Mouse (Mus musculus) heart, embryonic 16.5 days (tissue): Measurements from ENCODE around the gene Vgll4. TPM values are rescaled to one million over a fixed set of nuclear protein-coding genes. Genes with fewer than 3 reads are reported as not detected.

ENCODE experiments used
- ATAC-seq: fragments of 200-750 bp; cut with Nextera tagmentation; replicated peaks from 2 replicates; pipeline ENCODE4 v1.8.0; 2017; ENCODE audit warnings: moderate number of reproducible peaks; ENCODE audit not compliant: insufficient read depth, low FRiP score; ENCODE audit errors: extremely low read depth
- H3K27ac ChIP-seq: fragments of 300-500 bp; sonication (generic); 2 replicates; pipeline ENCODE4 v1.5.1; 2014; ENCODE audit warnings: mild to moderate bottlenecking, low read length, control low read depth, moderate library complexity
- H3K27me3 ChIP-seq: fragments of 300-500 bp; sonication (generic); 2 replicates; pipeline ENCODE4 v1.6.1; 2014; ENCODE audit warnings: low read length, mixed read lengths; ENCODE audit not compliant: control insufficient read depth, insufficient read depth
- H3K36me3 ChIP-seq: fragments of 300-500 bp; sonication (generic); 2 replicates; pipeline ENCODE4 v1.6.1; 2014; ENCODE audit not compliant: control insufficient read depth, insufficient read depth
- H3K4me1 ChIP-seq: fragments of 300-500 bp; sonication (generic); 2 replicates; pipeline ENCODE4 v1.6.1; 2014; ENCODE audit warnings: low read length, mixed read lengths; ENCODE audit not compliant: control insufficient read depth, insufficient read depth
- H3K4me2 ChIP-seq: fragments of 300-500 bp; sonication (generic); 2 replicates; pipeline ENCODE4 v1.6.1; 2014; ENCODE audit warnings: low read depth, mild to moderate bottlenecking, control low read depth, low read length
- H3K4me3 ChIP-seq: fragments of 300-500 bp; sonication (generic); 2 replicates; pipeline ENCODE4 v1.5.1; 2014; ENCODE audit warnings: mild to moderate bottlenecking, control low read depth, low read length
- H3K9ac ChIP-seq: fragments of 300-500 bp; sonication (generic); 2 replicates; pipeline ENCODE4 v1.6.1; 2014; ENCODE audit warnings: low read length, control low read depth
- H3K9me3 ChIP-seq: fragments of 300-500 bp; sonication (generic); replicated peaks from 2 replicates; pipeline ENCODE4 v1.6.1; 2016; ENCODE audit warnings: low read length; ENCODE audit not compliant: control insufficient read depth
- WGBS: fragments of 180-500 bp; shearing (Covaris S2); extraction: QIAGEN DNeasy Blood & Tissue Kit; methylation state at CpG from one replicate; pipeline ENCODE4 v1.1.7; 2014; 5-methylcytosine and 5-hydroxymethylcytosine counted together
- polyA plus RNA-seq: library from polyadenylated mRNA; unstranded; fragments of >200 nt; fragmentation: Nextera tagmentation; extraction: Ambion mirVana; gene quantifications from 2 replicates; pipeline ENCODE4 v1.2.1, GENCODE M21; 2015

The Vgll4 gene
- polyA plus RNA-seq, 1 experiment from 2014 or later = 65.3 TPM

- Histone ChIP-seq H3K27ac (no peak overlapping the region), H3K4me1 (peaks cover 31% of the 10 kb centered on the region)
These were observed 118.1 kb downstream of the Vgll4 start for GRCm38 (mm10) chr6:114851688-114852087.

DNA sequence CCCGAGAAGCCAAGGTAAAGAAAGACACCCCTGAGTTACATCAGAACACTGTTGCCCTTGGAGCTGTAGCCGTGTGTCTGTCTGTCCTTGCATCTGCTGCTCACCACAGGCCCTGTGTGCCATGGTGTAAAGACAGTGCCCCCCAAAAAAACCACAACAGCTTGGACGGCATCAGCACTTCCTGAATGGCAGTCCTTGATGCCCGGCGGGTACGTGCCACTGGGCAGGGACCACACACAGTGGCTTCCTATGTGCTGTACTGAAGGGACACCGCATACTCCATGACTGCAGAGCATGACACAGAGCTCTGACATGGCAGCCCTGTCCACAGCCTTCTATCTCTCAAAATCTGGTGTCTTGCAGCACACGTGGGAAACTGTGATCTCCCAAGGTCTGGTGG, 120.0 kb downstream of the Vgll4 start:
- peaks cover 18% of the 10 kb centered on the region for H3K4me1 ChIP-seq
- no peaks in the 10 kb centered on the region for H3K9me3 ChIP-seq
- H3K27ac ChIP-seq = no peak overlapping the region
- H3K9ac ChIP-seq = no peak overlapping the region
- ATAC-seq = no peak
- H3K4me2 ChIP-seq = no peak overlapping the region
- H3K27me3 ChIP-seq = no peaks in the 10 kb centered on the region
- 73% methylated on average over 8 of the region's 8 CpGs for WGBS
- no peaks in the 10 kb centered on the region for H3K36me3 ChIP-seq
- no peak overlapping the region for H3K4me3 ChIP-seq

More at GRCm38 (mm10) chr6:114851688-114852087, 118.1 kb downstream of the Vgll4 start:
- Histone ChIP-seq H3K4me3 (no peak overlapping the region), H3K9ac (no peak overlapping the region), H3K27me3 (no peaks in the 10 kb centered on the region), H3K4me2 (no peak overlapping the region), H3K36me3 (no peaks in the 10 kb centered on the region), H3K9me3 (no peaks in the 10 kb centered on the region)
- WGBS = 72% methylated on average over 7 of the region's 7 CpGs
- ATAC-seq = no peak

DNA sequence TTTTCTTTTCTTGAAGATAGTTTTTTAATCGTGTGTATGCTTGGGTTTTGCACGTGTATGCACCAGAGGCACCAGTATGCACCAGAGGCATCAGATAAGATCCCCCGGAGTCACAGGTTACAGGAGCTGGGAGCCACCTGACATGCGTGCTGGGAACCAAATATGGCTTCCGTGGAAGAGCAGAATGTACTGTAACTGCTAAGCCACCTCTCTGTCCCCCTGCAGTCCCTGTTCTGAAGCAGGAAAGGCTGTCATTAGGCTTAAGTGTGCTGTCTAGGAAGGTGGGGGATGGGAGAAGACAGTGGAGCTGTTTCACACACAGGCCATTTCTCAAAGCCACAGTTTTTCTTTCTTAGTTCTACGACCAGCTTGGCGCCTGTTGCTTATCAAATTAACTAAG, 121.0 kb downstream of the Vgll4 start:
- H3K36me3 ChIP-seq = no peaks in the 10 kb centered on the region
- no peaks in the 10 kb centered on the region for H3K27me3 ChIP-seq
- peaks cover 18% of the 10 kb centered on the region for H3K4me1 ChIP-seq
- no peaks in the 10 kb centered on the region for H3K9me3 ChIP-seq
- WGBS = 31% methylated on average over 7 of the region's 7 CpGs
- H3K9ac ChIP-seq = no peak overlapping the region
- H3K4me2 ChIP-seq = no peak overlapping the region
- ATAC-seq = no peak
- H3K4me3 ChIP-seq = no peak overlapping the region
- 0 out of 2 replicates have a peak overlapping the region, but pooled peaks have one; percentile 27 for H3K27ac ChIP-seq

DNA sequence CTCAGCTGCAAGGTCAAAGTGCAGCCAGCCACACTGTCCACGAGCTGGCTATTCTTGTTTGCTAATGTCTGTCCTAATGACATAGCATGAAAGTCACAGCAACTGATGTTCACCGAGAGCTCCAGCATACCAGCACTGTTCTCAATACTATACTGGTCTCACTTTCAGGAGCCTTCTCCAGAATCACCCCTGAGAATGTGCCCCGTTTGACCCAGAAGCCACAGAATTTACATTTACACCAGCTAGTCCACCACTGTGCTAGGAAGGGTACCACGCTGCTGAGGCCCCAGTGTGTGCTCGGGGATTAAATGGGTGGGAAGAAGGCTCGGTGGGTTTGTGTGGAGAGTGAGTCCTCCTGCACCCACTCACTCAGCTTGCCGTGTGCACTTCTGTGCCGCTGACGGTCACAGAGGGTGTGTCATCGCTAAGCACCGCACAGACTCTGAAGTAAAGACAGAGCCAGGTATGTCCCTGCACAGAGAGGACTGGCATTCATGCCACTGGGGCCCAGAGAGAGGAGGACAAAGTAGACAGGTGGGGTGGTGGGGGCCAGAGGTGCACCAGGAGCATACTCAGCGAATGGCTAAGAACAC, 122.1 kb downstream of the Vgll4 start:
- H3K27me3 ChIP-seq = no peaks in the 10 kb centered on the region
- ATAC-seq = no peak
- no peak overlapping the region for H3K9ac ChIP-seq
- H3K9me3 ChIP-seq = 0 out of 2 replicates have a peak, but pooled peaks cover 2% of the 10 kb centered on the region
- no peak overlapping the region for H3K4me2 ChIP-seq
- H3K4me3 ChIP-seq = no peak overlapping the region
- H3K4me1 ChIP-seq = peaks cover 18% of the 10 kb centered on the region
- H3K36me3 ChIP-seq = no peaks in the 10 kb centered on the region
- WGBS = 79% methylated on average over 12 of the region's 12 CpGs
- no peak overlapping the region for H3K27ac ChIP-seq

DNA sequence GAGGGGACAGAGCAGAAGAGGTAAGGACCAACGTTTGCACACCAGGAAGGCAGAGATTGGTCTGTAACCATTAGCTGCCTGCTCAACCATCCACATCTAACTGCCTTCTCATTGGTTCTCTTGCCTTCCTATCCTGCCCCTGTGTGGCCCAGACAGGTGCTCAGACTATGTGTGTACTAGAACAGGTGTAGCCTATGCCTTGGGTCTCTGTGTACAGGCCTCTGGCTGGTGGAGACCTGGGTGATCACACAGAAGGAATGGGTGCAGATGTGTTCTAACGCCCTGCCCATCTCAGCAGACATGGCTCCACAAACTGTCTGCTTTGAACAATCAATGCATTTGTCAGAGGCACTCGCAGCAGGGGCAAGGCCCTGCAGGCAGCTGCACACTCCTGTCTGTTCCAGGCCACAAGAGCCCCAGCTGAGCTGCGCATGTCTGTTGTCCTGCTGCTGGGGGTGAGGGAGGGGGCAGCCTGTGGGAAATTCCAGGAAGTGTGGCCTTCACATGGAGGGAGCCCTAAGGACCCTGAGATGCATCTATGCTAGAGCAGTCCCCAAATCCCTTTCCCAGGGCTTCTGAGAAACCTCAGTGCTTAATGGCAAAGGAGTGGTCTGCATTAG, 123.5 kb downstream of the Vgll4 start:
- H3K4me2 ChIP-seq = no peak overlapping the region
- WGBS = 55% methylated on average over 4 of the region's 4 CpGs
- no peak overlapping the region for H3K27ac ChIP-seq
- H3K27me3 ChIP-seq = no peaks in the 10 kb centered on the region
- H3K9ac ChIP-seq = no peak overlapping the region
- no peaks in the 10 kb centered on the region for H3K36me3 ChIP-seq
- no peak for ATAC-seq
- H3K9me3 ChIP-seq = 0 out of 2 replicates have a peak, but pooled peaks cover 2% of the 10 kb centered on the region
- H3K4me1 ChIP-seq = peaks cover 18% of the 10 kb centered on the region
- no peak overlapping the region for H3K4me3 ChIP-seq

DNA sequence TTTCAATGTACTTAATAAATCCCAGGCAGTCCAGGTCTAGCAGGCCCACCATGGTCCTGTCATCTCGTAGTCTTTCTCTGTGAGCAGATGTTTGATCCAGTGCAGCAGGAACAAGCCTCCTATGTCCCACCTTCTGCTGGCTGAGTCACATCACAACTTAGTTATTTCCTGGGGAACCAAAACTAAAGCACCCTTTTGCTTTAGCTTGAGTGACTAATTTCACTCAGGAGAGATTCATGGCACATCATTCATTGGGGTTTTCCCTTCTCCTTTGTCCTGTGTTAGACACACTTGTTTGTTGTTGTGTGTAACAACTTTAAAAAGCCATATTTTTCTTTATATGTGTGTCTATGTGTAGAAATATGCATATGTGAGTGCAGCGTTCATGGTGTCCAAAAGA, 126.9 kb downstream of the Vgll4 start:
- Histone ChIP-seq H3K4me2 (no peak overlapping the region), H3K27me3 (no peaks in the 10 kb centered on the region), H3K27ac (no peak overlapping the region), H3K36me3 (no peaks in the 10 kb centered on the region), H3K9me3 (peaks cover 7% of the 10 kb centered on the region; the same call in 1 of the 2 replicates), H3K9ac (no peak overlapping the region), H3K4me1 (peaks cover 23% of the 10 kb centered on the region), H3K4me3 (no peak overlapping the region)
- no peak for ATAC-seq
- WGBS = 93% methylated on average over 2 of the region's 2 CpGs

DNA sequence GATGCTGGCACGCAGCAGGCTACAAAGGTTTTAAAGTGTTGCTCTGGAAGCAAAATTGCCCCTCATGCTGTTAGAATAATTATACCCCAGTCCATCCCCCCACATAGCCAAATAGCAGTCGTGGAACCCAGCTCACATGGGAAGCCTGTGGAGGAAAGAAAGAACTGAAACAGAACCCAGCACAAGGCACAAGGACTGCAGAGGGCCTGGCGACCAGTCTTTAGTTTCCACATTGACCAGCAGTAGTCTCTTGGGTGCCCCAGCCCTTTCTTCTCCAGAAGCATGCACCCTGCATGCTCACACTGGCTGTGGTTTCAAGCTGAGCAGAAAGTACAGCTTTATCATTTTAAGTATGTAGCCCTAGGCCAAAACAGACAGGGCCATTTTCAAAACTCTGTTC, 127.7 kb downstream of the Vgll4 start:
- H3K4me3 ChIP-seq = no peak overlapping the region
- WGBS = 70% methylated on average over 3 of the region's 3 CpGs
- H3K27me3 ChIP-seq = no peaks in the 10 kb centered on the region
- no peak overlapping the region for H3K27ac ChIP-seq
- no peak overlapping the region for H3K9ac ChIP-seq
- H3K4me1 ChIP-seq = peaks cover 25% of the 10 kb centered on the region
- no peak for ATAC-seq
- H3K36me3 ChIP-seq = no peaks in the 10 kb centered on the region
- H3K9me3 ChIP-seq = peaks cover 7% of the 10 kb centered on the region; the same call in 1 of the 2 replicates
- H3K4me2 ChIP-seq = no peak overlapping the region

- Histone ChIP-seq H3K4me1 (peaks cover 31% of the 10 kb centered on the region), H3K27me3 (no peaks in the 10 kb centered on the region), H3K4me2 (no peak overlapping the region), H3K9me3 (peaks cover 7% of the 10 kb centered on the region; the same call in 1 of the 2 replicates), H3K4me3 (no peak overlapping the region), H3K9ac (no peak overlapping the region), H3K27ac (no peak overlapping the region), H3K36me3 (no peaks in the 10 kb centered on the region)
- whole genome bisulfite sequencing = 78% methylated on average over 7 of the region's 7 CpGs
- no peak for ATAC-seq
These were observed 129.8 kb downstream of the Vgll4 start for GRCm38 (mm10) chr6:114840012-114840411.

DNA sequence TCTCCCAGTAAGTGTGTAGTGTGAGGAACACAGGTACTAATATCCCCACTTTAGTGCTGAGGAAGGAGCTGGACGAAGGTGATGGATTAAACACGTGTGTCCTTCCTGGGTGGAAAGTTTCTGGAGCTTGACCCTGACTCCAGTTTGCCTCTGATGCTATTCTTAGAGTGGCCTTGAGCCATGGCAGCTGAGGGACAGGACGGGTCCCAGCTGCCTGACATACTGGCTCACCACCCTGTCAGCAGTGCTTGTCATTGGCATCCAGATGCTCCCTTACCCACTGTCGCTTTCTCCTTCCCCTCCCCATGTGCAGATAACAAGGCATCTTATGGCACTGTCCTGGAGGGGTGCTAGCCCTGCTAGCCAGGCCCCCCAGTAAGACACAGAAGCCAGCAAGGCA, 130.9 kb downstream of the Vgll4 start:
- ATAC-seq = no peak
- Histone ChIP-seq H3K4me2 (no peak overlapping the region), H3K4me1 (peaks cover 31% of the 10 kb centered on the region), H3K9ac (no peak overlapping the region), H3K9me3 (peaks cover 7% of the 10 kb centered on the region; the same call in 1 of the 2 replicates), H3K27me3 (no peaks in the 10 kb centered on the region), H3K27ac (0 out of 2 replicates have a peak overlapping the region, but pooled peaks have one; percentile 23), H3K36me3 (no peaks in the 10 kb centered on the region), H3K4me3 (no peak overlapping the region)
- WGBS = 29% methylated on average over 4 of the region's 4 CpGs
